Mouse (Mus musculus): Measurements from ENCODE around the gene Mc1r.

GRCm38 (mm10) chr8:123419711-123420110 is 12.8 kb downstream of the Mc1r start:
- TF ChIP-seq CTCF (IDR thresholded peaks at IDR 0.05; ENCODE audit: control insufficient read depth, insufficient read depth, low read length) (no peak), POLR2A (IDR thresholded peaks at IDR 0.05; ENCODE audit: borderline replicate concordance, control insufficient read depth, low read depth, low read length) (no peak)

Measured in bone marrow, adult 2 months (tissue).